Mouse (Mus musculus): ENCODE measurements around the gene Wipi2.

GRCm38 (mm10) chr5:142615638-142616037 lies 11.9 kb upstream of the Wipi2 start:
- TF ChIP-seq CTCF (IDR thresholded peaks at IDR 0.05 in 2 of 3, conservative IDR thresholded peaks at IDR 0.05 in 1 of 3; ENCODE audit: control insufficient read depth in 1 of 3, insufficient read depth in 1 of 3, low read depth in 2 of 3, low read length in 3 of 3, poor library complexity in 1 of 3, severe bottlenecking in 1 of 3) (no peak), POLR2AphosphoS2 (IDR thresholded peaks at IDR 0.05; ENCODE audit: low read length) (no peak), GATA1 (IDR thresholded peaks at IDR 0.05; ENCODE audit: low read depth, low read length) (no peak), MAZ (IDR thresholded peaks at IDR 0.05; ENCODE audit: low read depth, low read length) (no peak), POLR2A (IDR thresholded peaks at IDR 0.05; ENCODE audit: control insufficient read depth in 1 of 2, insufficient read depth in 1 of 2, low read depth in 1 of 2, low read length in 2 of 2, poor library complexity in 1 of 2) (no peak)

Data from MEL (cell line).